Mouse (Mus musculus) midbrain, embryonic 14.5 days (tissue): Measurements from ENCODE around the gene Tpk1. TPM values are rescaled to one million over a fixed set of nuclear protein-coding genes. Genes with fewer than 3 reads are reported as not detected.

Experiments used
- ATAC-seq: fragments of 200-750 bp; cut with Nextera tagmentation; 2 replicates; pipeline ENCODE4 v1.8.0; 2017; ENCODE audit warnings: moderate number of reproducible peaks, moderate library complexity; ENCODE audit not compliant: low FRiP score, low TSS enrichment
- DNase-seq: peaks from one replicate; pipeline ENCODE4 v3.0.0-alpha.2; 2015
- H3K27ac ChIP-seq: fragments of 300-500 bp; sonication (generic); replicated peaks from 2 replicates; pipeline ENCODE4 v1.5.1; 2014; ENCODE audit warnings: mild to moderate bottlenecking, low read depth, low read length, moderate library complexity
- H3K27me3 ChIP-seq: fragments of 300-500 bp; sonication (generic); 2 replicates; pipeline ENCODE4 v1.6.1; 2014; ENCODE audit warnings: low read length, control low read depth, mixed read lengths; ENCODE audit not compliant: control insufficient read depth, insufficient read depth
- H3K36me3 ChIP-seq: fragments of 300-500 bp; sonication (generic); 2 replicates; pipeline ENCODE4 v1.6.1; 2014; ENCODE audit warnings: low read length, control low read depth; ENCODE audit not compliant: control insufficient read depth, insufficient read depth
- H3K4me1 ChIP-seq: fragments of 300-500 bp; sonication (generic); 2 replicates; pipeline ENCODE4 v1.6.1; 2014; ENCODE audit warnings: mild to moderate bottlenecking, antibody characterized with exemption, low read length, control low read depth; ENCODE audit not compliant: control insufficient read depth, insufficient read depth
- H3K4me2 ChIP-seq: fragments of 300-500 bp; sonication (generic); 2 replicates; pipeline ENCODE4 v1.6.1; 2014; ENCODE audit warnings: mild to moderate bottlenecking, low read length, moderate library complexity
- H3K4me3 ChIP-seq: fragments of 300-500 bp; sonication (generic); replicated peaks from 2 replicates; pipeline ENCODE4 v1.5.1; 2014; ENCODE audit warnings: low read depth, low read length
- H3K9ac ChIP-seq: fragments of 300-500 bp; sonication (generic); replicated peaks from 2 replicates; pipeline ENCODE4 v1.6.1; 2014; ENCODE audit warnings: mild to moderate bottlenecking, low read length, moderate library complexity
- H3K9me3 ChIP-seq: fragments of 300-500 bp; sonication (generic); 2 replicates; pipeline ENCODE4 v1.6.1; 2016; ENCODE audit warnings: low read length, control low read depth, mixed read lengths; ENCODE audit not compliant: control insufficient read depth
- WGBS: fragments of 180-500 bp; shearing (Covaris S2); extraction: QIAGEN DNeasy Blood & Tissue Kit; methylation state at CpG from one replicate; pipeline ENCODE4 v1.1.7; 2014; 5-methylcytosine and 5-hydroxymethylcytosine counted together
- polyA plus RNA-seq: library from polyadenylated mRNA; unstranded; fragments of >200 nt; fragmentation: Nextera tagmentation; extraction: Ambion mirVana; gene quantifications from 2 replicates; pipeline ENCODE4 v1.2.1, GENCODE M21; 2014

Tpk1 gene
- polyA plus RNA-seq, 1 experiment from 2014 or later: 6.9 TPM

GRCm38 (mm10) chr6:43486691-43487090 is 179.4 kb downstream of the Tpk1 start:
- ATAC-seq (no peak), DNase-seq (no peak)
- WGBS: 89% methylated on average over 2 of the region's 2 CpGs
- no peak overlapping the region for H3K9ac ChIP-seq
- H3K27me3 ChIP-seq: no peaks in the 10 kb centered on the region
- H3K4me2 ChIP-seq: no peak overlapping the region
- H3K9me3 ChIP-seq: no peaks in the 10 kb centered on the region
- no peak overlapping the region for H3K27ac ChIP-seq
- no peaks in the 10 kb centered on the region for H3K36me3 ChIP-seq
- H3K4me3 ChIP-seq: no peak overlapping the region
- no peaks in the 10 kb centered on the region for H3K4me1 ChIP-seq

GRCm38 (mm10) chr6:43480687-43481086 is 185.4 kb downstream of the Tpk1 start:
- Histone ChIP-seq H3K9me3 (no peaks in the 10 kb centered on the region), H3K4me1 (no peaks in the 10 kb centered on the region), H3K27ac (no peak overlapping the region), H3K36me3 (no peaks in the 10 kb centered on the region), H3K4me3 (no peak overlapping the region), H3K9ac (no peak overlapping the region), H3K4me2 (no peak overlapping the region), H3K27me3 (no peaks in the 10 kb centered on the region)
- DNase-seq (no peak), ATAC-seq (no peak)
- 77% methylated on average over 3 of the region's 3 CpGs for WGBS

GRCm38 (mm10) chr6:43478810-43479209 is 187.3 kb downstream of the Tpk1 start:
- Histone ChIP-seq H3K4me3 (no peak overlapping the region), H3K27ac (no peak overlapping the region), H3K9ac (no peak overlapping the region), H3K4me2 (no peak overlapping the region), H3K27me3 (no peaks in the 10 kb centered on the region), H3K4me1 (no peaks in the 10 kb centered on the region), H3K9me3 (no peaks in the 10 kb centered on the region), H3K36me3 (no peaks in the 10 kb centered on the region)
- WGBS: 58% methylated on average over 7 of the region's 7 CpGs
- no peak for DNase-seq
- no peak for ATAC-seq

- H3K4me3 ChIP-seq: no peak overlapping the region
- 88% methylated on average over 3 of the region's 3 CpGs for WGBS
- no peaks in the 10 kb centered on the region for H3K36me3 ChIP-seq
- H3K9ac ChIP-seq: no peak overlapping the region
- ATAC-seq: no peak
- no peak for DNase-seq
- no peaks in the 10 kb centered on the region for H3K9me3 ChIP-seq
- H3K4me1 ChIP-seq: no peaks in the 10 kb centered on the region
- H3K4me2 ChIP-seq: no peak overlapping the region
- H3K27ac ChIP-seq: no peak overlapping the region
- H3K27me3 ChIP-seq: no peaks in the 10 kb centered on the region
These were observed 189.7 kb downstream of the Tpk1 start for GRCm38 (mm10) chr6:43476406-43476805.

GRCm38 (mm10) chr6:43475921-43476320 is 190.2 kb downstream of the Tpk1 start:
- Histone ChIP-seq H3K27ac (no peak overlapping the region), H3K4me2 (no peak overlapping the region), H3K36me3 (no peaks in the 10 kb centered on the region), H3K27me3 (no peaks in the 10 kb centered on the region), H3K9me3 (no peaks in the 10 kb centered on the region), H3K4me3 (no peak overlapping the region), H3K4me1 (no peaks in the 10 kb centered on the region), H3K9ac (no peak overlapping the region)
- no peak for ATAC-seq
- no peak for DNase-seq

GRCm38 (mm10) chr6:43471556-43471955 is 194.5 kb downstream of the Tpk1 start:
- Histone ChIP-seq H3K36me3 (no peaks in the 10 kb centered on the region), H3K9ac (no peak overlapping the region), H3K9me3 (no peaks in the 10 kb centered on the region), H3K4me2 (no peak overlapping the region), H3K4me3 (no peak overlapping the region), H3K4me1 (no peaks in the 10 kb centered on the region), H3K27ac (no peak overlapping the region), H3K27me3 (no peaks in the 10 kb centered on the region)
- WGBS: 88% methylated on average over 1 of the region's 1 CpGs
- DNase-seq: no peak
- no peak for ATAC-seq

- H3K9me3 ChIP-seq: no peaks in the 10 kb centered on the region
These were observed 197.1 kb downstream of the Tpk1 start for GRCm38 (mm10) chr6:43468821-43469594.

GRCm38 (mm10) chr6:43462849-43463369 is 203.2 kb downstream of the Tpk1 start:
- ATAC-seq (peak; percentile 46), DNase-seq (no peak)
- Histone ChIP-seq H3K27ac (no peak overlapping the region), H3K4me3 (no peak overlapping the region), H3K4me1 (0 out of 2 replicates have a peak, but pooled peaks cover 3% of the 10 kb centered on the region), H3K36me3 (no peaks in the 10 kb centered on the region), H3K4me2 (no peak overlapping the region), H3K9me3 (no peaks in the 10 kb centered on the region), H3K9ac (no peak overlapping the region), H3K27me3 (no peaks in the 10 kb centered on the region)
- 72% methylated on average over 2 of the region's 2 CpGs for WGBS

More at GRCm38 (mm10) chr6:43468821-43469594, 197.1 kb downstream of the Tpk1 start:
- no peak overlapping the region for H3K4me3 ChIP-seq
- no peaks in the 10 kb centered on the region for H3K27me3 ChIP-seq
- no peaks in the 10 kb centered on the region for H3K36me3 ChIP-seq
- 57% methylated on average over 10 of the region's 10 CpGs for WGBS
- no peak for ATAC-seq
- DNase-seq: peak; percentile 46
- H3K4me2 ChIP-seq: no peak overlapping the region
- H3K4me1 ChIP-seq: no peaks in the 10 kb centered on the region
- no peak overlapping the region for H3K27ac ChIP-seq
- no peak overlapping the region for H3K9ac ChIP-seq
